Mouse (Mus musculus) CD4-positive, CD25-positive, alpha-beta regulatory T cell, adult 9 weeks (primary cell): ENCODE measurements around the gene Krtap27-1. TPM values are rescaled to one million over a fixed set of nuclear protein-coding genes. Genes with fewer than 3 reads are reported as not detected.

Experiments
- polyA plus RNA-seq: library from polyadenylated mRNA; unstranded; fragments of 100-300 nt; shearing (Covaris generic); gene quantifications from one replicate; pipeline ENCODE4 v1.2.1, GENCODE M21; 2017

The Krtap27-1 gene
- not detected for polyA plus RNA-seq

DNA sequence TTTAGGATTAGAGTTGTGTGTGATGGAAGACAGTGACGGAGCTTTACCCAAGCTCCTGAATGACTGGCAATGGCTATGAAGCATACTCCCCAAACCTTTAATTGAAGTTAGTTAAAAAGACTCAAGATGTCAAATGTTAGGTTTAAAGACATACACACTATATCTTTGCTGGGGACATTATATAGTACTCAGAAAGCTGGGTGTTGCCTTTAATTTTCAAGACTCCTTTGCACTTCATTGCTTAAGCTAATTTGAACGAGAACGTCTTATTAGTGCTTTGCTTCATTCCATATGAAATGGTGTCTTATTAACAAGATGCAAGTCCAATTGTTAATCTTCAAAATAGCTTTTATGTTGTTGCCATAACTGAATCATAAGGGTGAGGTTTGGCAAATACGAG, at the start of gene Krtap27-1:
Krtap27-1 (minus strand) TSS at position 101 of the 400 bp plus-strand sequence.

DNA sequence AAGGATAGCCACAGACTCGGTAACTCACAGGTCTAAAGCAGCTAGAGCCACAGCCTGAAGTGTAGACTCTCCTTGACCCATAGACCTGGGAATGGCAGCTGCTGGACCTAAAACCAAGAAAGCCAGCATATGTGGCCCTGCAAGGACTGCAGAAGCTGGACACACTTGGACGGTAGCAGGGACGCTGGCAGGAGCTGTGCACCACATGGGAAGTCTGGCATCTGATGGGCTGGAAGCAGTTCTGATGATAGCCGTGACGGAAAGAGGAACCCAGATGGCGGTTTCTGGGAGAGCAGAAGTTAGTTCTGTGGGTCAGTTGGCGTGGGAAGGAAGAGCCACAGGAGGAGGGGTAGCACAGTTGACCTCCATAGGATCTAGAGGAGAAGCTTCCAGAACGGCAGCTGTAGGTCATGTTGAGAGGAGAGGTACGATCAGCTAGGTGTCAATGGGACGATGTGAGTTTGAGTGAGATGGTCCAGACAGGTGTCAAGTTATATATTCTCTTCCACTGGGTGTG, 36.1 kb upstream of the Krtap27-1 start, which contains the start of gene 2310061N02Rik:
2310061N02Rik (minus strand) TSS at position 467 of the 517 bp plus-strand sequence.

GRCm38 (mm10) chr16:88647358-88647846, 24.1 kb downstream of the Krtap27-1 start, which contains the start of gene Krtap26-1:
Gene Krtap26-1, minus strand, starts transcription at chr16:88647796.

GRCm38 (mm10) chr16:88627566-88627965, 43.9 kb downstream of the Krtap27-1 start, which contains the start of gene 2310079G19Rik:
Gene 2310079G19Rik, minus strand, starts transcription at chr16:88627666.

Other genes starting within 250 kb of the Krtap27-1 start
- gene Cldn17, start 164.7 kb downstream of the Krtap27-1 start, polyA plus RNA-seq: not detected
- not detected for gene Cldn8, start 108.5 kb downstream of the Krtap27-1 start, polyA plus RNA-seq
- gene Krtap24-1, start 59.4 kb downstream of the Krtap27-1 start, polyA plus RNA-seq: not detected
- gene 2310079G19Rik, start 44.0 kb downstream of the Krtap27-1 start, polyA plus RNA-seq: not detected
- not detected for gene Krtap26-1, start 23.9 kb downstream of the Krtap27-1 start, polyA plus RNA-seq
- not detected for gene 2310061N02Rik, start 36.3 kb upstream of the Krtap27-1 start, polyA plus RNA-seq
- gene Krtap13-1, start 57.2 kb upstream of the Krtap27-1 start, polyA plus RNA-seq: not detected
- gene Krtap13, start 80.0 kb upstream of the Krtap27-1 start, polyA plus RNA-seq: not detected
- gene 2310034C09Rik, start 87.2 kb upstream of the Krtap27-1 start, polyA plus RNA-seq: not detected
- not detected for gene 2310057N15Rik, start 102.5 kb upstream of the Krtap27-1 start, polyA plus RNA-seq
- gene Gm5965, start 106.2 kb upstream of the Krtap27-1 start, polyA plus RNA-seq: not detected
- gene Gm20741, start 140.5 kb upstream of the Krtap27-1 start, polyA plus RNA-seq: not detected
- not detected for gene Krtap15, start 148.5 kb upstream of the Krtap27-1 start, polyA plus RNA-seq
- not detected for gene Krtap14, start 154.5 kb upstream of the Krtap27-1 start, polyA plus RNA-seq
- not detected for gene Krtap19-1, start 197.7 kb upstream of the Krtap27-1 start, polyA plus RNA-seq
- not detected for gene Krtap19-2, start 202.6 kb upstream of the Krtap27-1 start, polyA plus RNA-seq
- not detected for gene Krtap19-3, start 206.4 kb upstream of the Krtap27-1 start, polyA plus RNA-seq
- gene Krtap19-4, start 213.4 kb upstream of the Krtap27-1 start, polyA plus RNA-seq: not detected
- not detected for gene Krtap19-5, start 224.8 kb upstream of the Krtap27-1 start, polyA plus RNA-seq